Mouse (Mus musculus) gonadal fat pad, adult 2 months (tissue): Measurements from ENCODE around the gene Nadk2. TPM values are rescaled to one million over a fixed set of nuclear protein-coding genes. Genes with fewer than 3 reads are reported as not detected.

Source experiments
- DNase-seq: peaks from one replicate; pipeline ENCODE4 v3.0.0-alpha.2; 2012; ENCODE audit warnings: low read depth
- polyA plus RNA-seq: library from polyadenylated mRNA; depleted of rRNA; stranded (reverse); fragments of >200 nt; gene quantifications from 2 replicates; pipeline ENCODE4 v1.2.3, GENCODE M21; 2012

Gene Nadk2
- polyA plus RNA-seq, 1 experiment: 25.0 TPM

- DNase-seq: no peak
Measured at GRCm38 (mm10) chr15:9087895-9088682, 17.0 kb downstream of the Nadk2 start.

- DNase-seq: no peak
Measured at GRCm38 (mm10) chr15:9088683-9089072, 17.6 kb downstream of the Nadk2 start.

GRCm38 (mm10) chr15:9089136-9089720 lies 18.2 kb downstream of the Nadk2 start:
- no peak for DNase-seq

GRCm38 (mm10) chr15:9090662-9091061 lies 19.6 kb downstream of the Nadk2 start:
- no peak for DNase-seq

GRCm38 (mm10) chr15:9093598-9094365 lies 22.7 kb downstream of the Nadk2 start:
- no peak for DNase-seq

- no peak for DNase-seq
Measured at GRCm38 (mm10) chr15:9094366-9094750, 23.3 kb downstream of the Nadk2 start.

GRCm38 (mm10) chr15:9096865-9097264 lies 25.8 kb downstream of the Nadk2 start:
- no peak for DNase-seq

- DNase-seq: no peak
Measured at GRCm38 (mm10) chr15:9100446-9101077, 29.5 kb downstream of the Nadk2 start.

- DNase-seq: no peak
Measured at GRCm38 (mm10) chr15:9106303-9107074, 35.4 kb downstream of the Nadk2 start.

- DNase-seq: no peak
Measured at GRCm38 (mm10) chr15:9110526-9111347, 39.7 kb downstream of the Nadk2 start.

GRCm38 (mm10) chr15:9111648-9112047 lies 40.6 kb downstream of the Nadk2 start:
- DNase-seq: no peak

- no peak for DNase-seq
Measured at GRCm38 (mm10) chr15:9113556-9113955, 42.5 kb downstream of the Nadk2 start.

- DNase-seq: no peak
Measured at GRCm38 (mm10) chr15:9114131-9114530, 43.1 kb downstream of the Nadk2 start.

- DNase-seq: no peak
Measured at GRCm38 (mm10) chr15:9114599-9114998, 43.5 kb downstream of the Nadk2 start.

GRCm38 (mm10) chr15:9118852-9119251 lies 47.8 kb downstream of the Nadk2 start:
- DNase-seq: no peak

- DNase-seq: no peak
Measured at GRCm38 (mm10) chr15:9120081-9120480, 49.0 kb downstream of the Nadk2 start.

GRCm38 (mm10) chr15:9122989-9123388 lies 51.9 kb downstream of the Nadk2 start:
- no peak for DNase-seq

- no peak for DNase-seq
Measured at GRCm38 (mm10) chr15:9124856-9125255, 53.8 kb downstream of the Nadk2 start.

- DNase-seq: no peak
Measured at GRCm38 (mm10) chr15:9127051-9127791, 56.2 kb downstream of the Nadk2 start.
